Comparison of ENCODE assay signal across 8 mouse cellular contexts in the genomic region with DNA sequence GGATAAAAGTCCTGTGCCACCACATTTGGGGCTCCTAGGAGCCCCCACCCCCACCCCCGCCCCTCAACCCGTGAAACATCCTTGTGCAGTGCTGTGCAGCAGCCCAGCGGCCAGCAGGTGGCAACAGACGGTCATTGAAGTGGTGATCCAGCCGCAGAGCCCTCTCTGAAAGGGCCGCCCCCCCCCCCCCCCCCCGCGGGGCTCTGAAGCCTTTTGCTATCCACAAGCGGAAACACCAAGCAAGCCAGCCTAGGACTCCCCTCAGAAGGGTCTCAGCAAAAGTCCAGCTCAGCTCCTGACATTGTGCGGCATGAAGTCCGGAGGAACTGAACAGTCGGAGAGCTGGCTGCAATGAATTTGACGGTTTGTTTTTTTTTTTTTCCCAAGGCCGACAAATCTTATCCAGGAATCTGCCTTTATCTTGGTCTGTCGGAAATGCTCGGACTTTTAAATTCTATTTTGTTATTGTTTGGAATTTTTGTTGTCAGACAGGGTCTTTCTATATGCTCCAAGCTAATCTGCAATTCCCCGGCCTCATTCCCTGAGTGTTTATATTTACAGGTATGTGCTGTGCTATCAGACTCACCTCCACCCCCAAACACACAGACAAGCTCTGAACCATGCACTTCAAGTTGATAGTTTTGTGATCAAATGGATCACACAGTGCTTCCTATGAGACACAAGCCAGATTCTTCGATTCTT. TPM values are rescaled to one million over a fixed set of nuclear protein-coding genes. Genes with fewer than 3 reads are reported as not detected.
DNase-seq lines count a peak whose midpoint lies in the region; ATAC-seq and TF ChIP-seq lines count a peak whose summit lies in the region.

No protein-coding gene starts in this region.

- no peaks in the 10 kb centered on the region for H3K4me1 ChIP-seq in bone marrow, adult 2 months (ENCODE audit: control insufficient read depth, insufficient read depth, low read length)
- H3K4me1 ChIP-seq in embryonic fibroblast, embryonic 13.5 days (ENCODE audit: control insufficient read depth, insufficient read depth, low read length), result peaks cover 14% of the 10 kb centered on the region; the same call in 1 of the 2 replicates
- peaks cover 34% of the 10 kb centered on the region for H3K4me1 ChIP-seq in heart, embryonic 15.5 days (replicated peaks)
- H3K4me1 ChIP-seq in lung, embryonic 14.5 days (ENCODE audit: insufficient read depth), result peaks cover 7% of the 10 kb centered on the region; the same call in 1 of the 2 replicates

- H3K9me3 ChIP-seq in heart, embryonic 15.5 days (replicated peaks), result no peaks in the 10 kb centered on the region
- H3K9me3 ChIP-seq in lung, embryonic 14.5 days (ENCODE audit: low read depth, low read length), result no peaks in the 10 kb centered on the region

- TF ChIP-seq POLR2A in bone marrow, adult 2 months (IDR thresholded peaks at IDR 0.05; ENCODE audit: borderline replicate concordance, control insufficient read depth, low read depth, low read length), result no peak
- TF ChIP-seq POLR2A in embryonic fibroblast, embryonic 13.5 days (IDR thresholded peaks at IDR 0.05; ENCODE audit: low read depth, low read length), result 0 out of 2 replicates have a peak, but pooled peaks have one; percentile 36

- H3K4me3 ChIP-seq in bone marrow, adult 2 months (replicated peaks; ENCODE audit: control insufficient read depth, low read depth, low read length), result peak overlapping the region; percentile 31
- H3K4me3 ChIP-seq in embryonic fibroblast, embryonic 13.5 days (ENCODE audit: insufficient read depth, low read length), result peak overlapping the region; percentile 45
- peak overlapping the region; percentile 48 for H3K4me3 ChIP-seq in heart, embryonic 15.5 days
- peak overlapping the region; percentile 43 for H3K4me3 ChIP-seq in lung, embryonic 14.5 days (ENCODE audit: low read depth, low read length)

- TF ChIP-seq CTCF in bone marrow, adult 2 months (IDR thresholded peaks at IDR 0.05; ENCODE audit: control insufficient read depth, insufficient read depth, low read length), result peak; percentile 59
- peak; percentile 84 for TF ChIP-seq CTCF in embryonic fibroblast, embryonic 13.5 days (IDR thresholded peaks at IDR 0.05; ENCODE audit: borderline replicate concordance, insufficient read depth, low read length)
- peak; percentile 81 for TF ChIP-seq CTCF in lung, embryonic 14.5 days (IDR thresholded peaks at IDR 0.05; ENCODE audit: low read depth)

- H3K4me2 ChIP-seq in heart, embryonic 15.5 days, result peak overlapping the region; percentile 66
- peak overlapping the region; percentile 87 for H3K4me2 ChIP-seq in lung, embryonic 14.5 days

- peak; percentile 62 for ATAC-seq in CD4-positive, CD25-positive, alpha-beta regulatory T cell, adult 4 months
- ATAC-seq in heart, embryonic 15.5 days (replicated peaks; ENCODE audit: insufficient number of reproducible peaks, insufficient read depth, low FRiP score, low read depth), result peak; percentile 69; the same call in 1 of the 2 replicates
- ATAC-seq in lung, embryonic 14.5 days (ENCODE audit: insufficient read depth), result peak; percentile 72
- 0 out of 2 replicates have a peak, but pooled peaks have one; percentile 42 for ATAC-seq in neutrophil, adult 5-6 weeks (ENCODE audit: extremely low read depth, insufficient number of reproducible peaks, low FRiP score, poor library complexity, severe bottlenecking)

- H3K36me3 ChIP-seq in heart, embryonic 15.5 days, result no peaks in the 10 kb centered on the region
- no peaks in the 10 kb centered on the region for H3K36me3 ChIP-seq in lung, embryonic 14.5 days (ENCODE audit: insufficient read depth)

- H3K27me3 ChIP-seq in heart, embryonic 15.5 days, result no peaks in the 10 kb centered on the region
- no peaks in the 10 kb centered on the region for H3K27me3 ChIP-seq in lung, embryonic 14.5 days (ENCODE audit: insufficient read depth, low read length)

- WGBS in bone marrow, adult 2 months, result 7% methylated on average over 18 of the region's 18 CpGs
- 2% methylated on average over 16 of the region's 18 CpGs for WGBS in heart, embryonic 15.5 days
- 1% methylated on average over 16 of the region's 18 CpGs for WGBS in lung, embryonic 14.5 days

- no peak overlapping the region; the same call in 1 of the 2 replicates for H3K27ac ChIP-seq in bone marrow, adult 2 months (ENCODE audit: control insufficient read depth, insufficient read depth, low read depth, low read length, poor library complexity)
- peak overlapping the region; percentile 88 for H3K27ac ChIP-seq in embryonic fibroblast, embryonic 13.5 days (ENCODE audit: insufficient read depth, low read length)
- H3K27ac ChIP-seq in heart, embryonic 15.5 days, result peak overlapping the region; percentile 35; the same call in 1 of the 2 replicates
- peak overlapping the region; percentile 54; the same call in 1 of the 2 replicates for H3K27ac ChIP-seq in lung, embryonic 14.5 days (ENCODE audit: low read depth)

- H3K9ac ChIP-seq in heart, embryonic 15.5 days, result peak overlapping the region; percentile 31
- H3K9ac ChIP-seq in lung, embryonic 14.5 days, result peak overlapping the region; percentile 45

- DNase-seq in kidney, postnatal 10 days, result peak; percentile 93
- peak; percentile 94 for DNase-seq in lung, embryonic 14.5 days
- peak; percentile 83 for DNase-seq in thymus, postnatal 4 days

RNA-seq across cellular contexts. Expression of gene Chrna1, which starts 4.7 kb away (rescaled TPM):
- polyA plus RNA-seq in CD4-positive, CD25-positive, alpha-beta regulatory T cell, adult 4 months (2017; shearing (Covaris generic)), result not detected
- polyA plus RNA-seq in bone marrow, adult 2 months (2011; ENCODE audit: insufficient read depth, insufficient read length, low replicate concordance, missing spikeins), result not detected in 2 replicates
- 0.19 and 0.37 TPM in 2 replicates for polyA plus RNA-seq in embryonic fibroblast, embryonic 13.5 days (2011; ENCODE audit: insufficient read length, low read depth, missing spikeins)
- polyA plus RNA-seq in heart, embryonic 15.5 days (2015; fragmentation: Nextera tagmentation; extraction: Ambion mirVana), result 0.09 and 0.28 TPM in 2 replicates
- polyA plus RNA-seq in lung, embryonic 14.5 days (2014; fragmentation: Nextera tagmentation; extraction: Ambion mirVana), result 0.05 and 0.26 TPM in 2 replicates
- not detected in 2 replicates for total RNA-seq in neutrophil, adult 5-6 weeks (2017)

RNA-seq across cellular contexts. Expression of gene Wipf1, which starts 55.3 kb away (rescaled TPM):
- 10 to 100 TPM; 54.2 to 66.6 TPM for polyA plus RNA-seq in CD4-positive, CD25-positive, alpha-beta regulatory T cell, adult 4 months (2017; shearing (Covaris generic))
- 19.8 and 47.3 TPM in 2 replicates for polyA plus RNA-seq in bone marrow, adult 2 months (2011; ENCODE audit: insufficient read depth, insufficient read length, low replicate concordance, missing spikeins)
- polyA plus RNA-seq in embryonic fibroblast, embryonic 13.5 days (2011; ENCODE audit: insufficient read length, low read depth, missing spikeins), result 31.9 and 37.6 TPM in 2 replicates
- 5.1 and 7.6 TPM in 2 replicates for polyA plus RNA-seq in heart, embryonic 15.5 days (2015; fragmentation: Nextera tagmentation; extraction: Ambion mirVana)
- 14.8 and 15.8 TPM in 2 replicates for polyA plus RNA-seq in lung, embryonic 14.5 days (2014; fragmentation: Nextera tagmentation; extraction: Ambion mirVana)
- 104 and 109 TPM in 2 replicates for total RNA-seq in neutrophil, adult 5-6 weeks (2017)
